Mouse (Mus musculus): ENCODE data around the gene Aldh3b1.

- peak; percentile 37; the same call in 1 of the 2 replicates for TF ChIP-seq CTCF (IDR thresholded peaks at IDR 0.05; ENCODE audit: control insufficient read depth, insufficient read depth, low read length)
- TF ChIP-seq POLR2A (IDR thresholded peaks at IDR 0.05; ENCODE audit: borderline replicate concordance, control insufficient read depth, low read depth, low read length): peak; percentile 78
Measured at GRCm38 (mm10) chr19:3912337-3913204, 17.0 kb downstream of the Aldh3b1 start, which contains the start of gene Ndufs8.
